Mouse (Mus musculus): ENCODE measurements around the gene Gstm5. TPM values are rescaled to one million over a fixed set of nuclear protein-coding genes. Genes with fewer than 3 reads are reported as not detected.

Gene Gstm5
- polyA plus RNA-seq (2021; fragmentation: Nextera tagmentation): 411 and 420 TPM in 2 replicates
- long read RNA-seq, experiment 1, transcript Gstm5-204 (7 exons, 810 nt): minor isoform, 5 of 283 reads
- long read RNA-seq, experiment 1, transcript Gstm5-201 (8 exons, 945 nt): major isoform, 253 of 283 reads
- long read RNA-seq, experiment 1, partial matches to known transcripts: 20 of 283 reads
- long read RNA-seq, experiment 1, other reads (novel, unspliced or antisense): 5 of 283 reads
- long read RNA-seq, experiment 2, transcript Gstm5-201 (8 exons, 945 nt): major isoform, 88 of 93 reads
- long read RNA-seq, experiment 2, partial matches to known transcripts: 1 of 93 reads
- long read RNA-seq, experiment 2, other reads (novel, unspliced or antisense): 3 of 93 reads

DNA sequence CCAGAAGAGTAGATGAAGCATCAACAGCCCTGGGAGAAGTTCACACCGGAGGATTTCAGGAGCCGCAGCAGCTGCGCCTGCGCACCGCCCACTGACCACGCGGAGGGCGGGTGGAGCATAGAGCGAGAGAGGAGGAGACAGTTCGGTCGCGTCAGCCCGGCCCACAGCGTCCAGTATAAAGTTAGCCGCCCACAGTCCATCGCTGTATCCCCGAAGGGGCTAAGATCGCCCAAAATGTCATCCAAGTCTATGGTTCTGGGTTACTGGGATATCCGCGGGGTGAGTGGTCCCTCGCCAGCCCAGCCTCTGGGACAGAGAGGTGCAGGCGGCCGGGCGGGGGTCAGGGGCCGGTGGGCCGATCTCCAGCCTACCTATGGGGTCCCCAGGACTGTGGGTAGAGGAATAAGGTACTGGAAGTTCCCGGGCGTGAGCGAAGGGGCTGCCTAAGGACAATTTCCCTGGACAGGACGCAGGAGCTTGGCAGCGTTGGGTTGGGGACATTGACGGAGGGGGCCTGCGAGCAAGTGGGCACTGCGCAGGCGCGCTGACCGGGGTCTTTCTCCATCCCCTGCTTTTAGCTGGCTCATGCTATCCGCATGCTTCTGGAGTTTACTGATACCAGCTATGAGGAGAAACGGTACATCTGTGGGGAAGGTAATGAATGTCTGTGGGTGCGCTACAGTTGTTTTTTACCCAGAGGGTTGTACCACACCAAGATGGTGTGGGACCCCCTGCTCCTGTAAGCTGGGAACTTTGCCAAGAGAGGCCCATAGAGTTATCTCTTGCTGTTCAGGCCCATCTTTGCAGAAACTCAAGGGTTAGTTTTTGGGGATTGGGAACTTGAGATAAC, at the start of gene Gstm5:
Gene Gstm5 (plus strand): TSS at position 102 of the 850 bp plus-strand sequence.

DNA sequence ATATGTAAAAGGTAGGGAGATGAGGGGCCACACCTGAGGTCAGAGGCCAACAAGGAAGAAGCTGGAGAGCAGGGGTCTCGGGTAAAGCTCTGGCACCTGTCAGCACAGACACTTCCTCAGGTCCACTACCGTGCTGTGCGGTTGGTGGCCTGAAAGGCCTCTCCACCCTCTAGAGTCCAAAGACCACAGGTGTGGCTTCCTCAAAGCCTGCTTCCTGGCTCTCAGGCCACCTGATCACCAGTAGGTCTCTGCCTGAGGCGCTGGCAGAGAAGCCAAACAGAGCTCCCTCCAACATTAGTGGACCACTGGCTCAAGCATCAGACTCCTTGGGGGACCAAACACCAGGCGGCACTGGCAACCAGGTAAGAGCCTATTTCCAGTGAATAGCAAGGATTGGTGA, 18.6 kb upstream of the Gstm5 start, which contains the start of gene Eps8l3:
Gene Eps8l3 (plus strand): TSS at position 225 of the 400 bp plus-strand sequence.

GRCm38 (mm10) chr3:107931670-107932069, 36.0 kb downstream of the Gstm5 start, which contains the start of gene Gstm7:
TSS of gene Gstm7 (minus strand) at chr3:107931817.

DNA sequence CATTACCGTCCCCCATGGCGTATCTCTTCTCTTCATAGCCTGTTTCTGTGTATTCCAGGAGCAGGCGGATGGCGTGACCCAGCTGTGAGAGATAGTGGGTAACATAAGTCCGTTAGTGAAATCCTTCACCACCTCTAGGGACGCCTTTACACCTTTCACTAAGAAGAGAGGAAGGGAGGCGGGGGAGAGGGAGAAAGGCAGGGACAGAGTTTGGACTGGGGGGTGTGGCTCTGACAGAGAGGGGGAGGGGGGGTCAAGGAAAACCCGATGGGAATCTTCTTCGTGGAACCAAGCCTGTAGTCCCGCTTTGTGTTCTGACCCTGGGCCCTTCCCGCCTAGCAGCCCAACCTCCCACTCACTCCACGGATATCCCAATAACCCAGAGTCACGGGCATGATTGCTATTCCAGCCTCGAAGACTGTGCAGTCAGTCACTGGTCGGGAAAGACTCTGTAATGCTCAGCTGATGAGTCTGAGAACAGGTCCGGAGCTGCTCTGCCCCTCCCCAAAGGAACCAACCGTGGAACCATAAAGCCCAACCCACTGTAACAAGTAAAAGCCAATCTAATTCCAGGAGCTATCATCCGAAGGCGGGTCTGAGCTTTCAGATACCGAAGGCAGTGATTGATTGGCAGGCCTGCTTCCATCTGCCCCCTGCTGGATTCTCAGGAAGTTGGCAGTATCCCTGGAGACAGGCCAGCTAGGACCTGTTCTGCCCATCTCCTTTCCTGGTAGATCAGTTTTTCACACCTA, 47.8 kb downstream of the Gstm5 start, which contains the start of gene Gstm6:
Gene Gstm6 (minus strand): TSS at position 511 of the 752 bp plus-strand sequence.

Other genes with a start within 250 kb of the Gstm5 start
- 60.5 and 65.8 TPM in 2 replicates for gene Ahcyl1, start 199.3 kb upstream of the Gstm5 start, polyA plus RNA-seq (2021; fragmentation: Nextera tagmentation)
- gene Csf1, start 135.4 kb upstream of the Gstm5 start, polyA plus RNA-seq (2021; fragmentation: Nextera tagmentation): 3.3 and 3.4 TPM in 2 replicates
- not detected in 2 replicates for gene Eps8l3, start 18.6 kb upstream of the Gstm5 start, polyA plus RNA-seq (2021; fragmentation: Nextera tagmentation)
- gene Gstm7, start 36.0 kb downstream of the Gstm5 start, polyA plus RNA-seq (2021; fragmentation: Nextera tagmentation): 64.0 and 66.5 TPM in 2 replicates
- 17.2 and 17.6 TPM in 2 replicates for gene Gstm6, start 47.9 kb downstream of the Gstm5 start, polyA plus RNA-seq (2021; fragmentation: Nextera tagmentation)
- gene Gstm3, start 73.5 kb downstream of the Gstm5 start, polyA plus RNA-seq (2021; fragmentation: Nextera tagmentation): not detected in 2 replicates
- 4.2 and 7.1 TPM in 2 replicates for gene Gstm2, start 90.6 kb downstream of the Gstm5 start, polyA plus RNA-seq (2021; fragmentation: Nextera tagmentation)
- gene Gstm1, start 122.2 kb downstream of the Gstm5 start, polyA plus RNA-seq (2021; fragmentation: Nextera tagmentation): 598 and 660 TPM in 2 replicates
- gene Gstm4, start 149.1 kb downstream of the Gstm5 start, polyA plus RNA-seq (2021; fragmentation: Nextera tagmentation): 20.5 and 22.6 TPM in 2 replicates
- 25.0 and 27.7 TPM in 2 replicates for gene Ampd2, start 190.8 kb downstream of the Gstm5 start, polyA plus RNA-seq (2021; fragmentation: Nextera tagmentation)
- gene Gnat2, start 197.0 kb downstream of the Gstm5 start, polyA plus RNA-seq (2021; fragmentation: Nextera tagmentation): 0.13 and 0.55 TPM in 2 replicates